Mouse (Mus musculus): Measurements from ENCODE around the gene Gabarap.

GRCm38 (mm10) chr11:70016669-70017068 is 25.7 kb downstream of the Gabarap start, which contains the start of gene Dlg4:
- TF ChIP-seq GATA1 (IDR thresholded peaks at IDR 0.05; ENCODE audit: borderline replicate concordance, low read length) (no peak), FLI1 (IDR thresholded peaks at IDR 0.05; ENCODE audit: low read length) (no peak)
